19 mouse cellular contexts compared by ENCODE assay signal in genomic region chr6:90494155-90494554, GRCm38 (mm10). TPM values are rescaled to one million over a fixed set of nuclear protein-coding genes. Genes with fewer than 3 reads are reported as not detected.
A peak's percentile ranks its signal among the peaks of the same experiment; 100 is the strongest.
DNase-seq lines count a peak whose midpoint lies in the region; ATAC-seq and TF ChIP-seq lines count a peak whose summit lies in the region.
"Had no signal": no experiment of that assay in that cellular context is flagged by ENCODE, and none has a peak within 500 bp of the region (broad histone marks: within the 10 kb centered on the region; RNA-seq: fewer than 3 reads in every experiment).

No protein-coding gene starts in this region.

- DNase-seq in kidney, adult 2 months, result no peak
- DNase-seq in kidney, postnatal 10 days, result no peak
- DNase-seq in midbrain, embryonic 10.5 days (ENCODE audit: low spot score), result no peak
- no peak for DNase-seq in midbrain, embryonic 11.5 days (ENCODE audit: low spot score, missing footprints)
- no peak for DNase-seq in spleen, adult 2 months (ENCODE audit: low read depth in 1 of 2, low spot score in 2 of 2)
- no peak for DNase-seq in spleen, adult 18-20 months
- no peak for DNase-seq in frontal cortex, postnatal 25 days (ENCODE audit: low spot score in 2 of 2)
- DNase-seq: adrenal gland, adult 2 months; adrenal gland, postnatal 25 days; cerebellum, adult 18-20 months; cerebellum, adult 9-11 months; cerebellum, postnatal 36 days; gastrocnemius, postnatal 25 days; heart, postnatal 10 days; heart, postnatal 4 days had no signal

- H3K4me2 ChIP-seq in midbrain, embryonic 11.5 days, result no peak overlapping the region
- H3K4me2 ChIP-seq in neural tube, embryonic 15.5 days, result no peak overlapping the region
- H3K4me2 ChIP-seq: hindbrain, embryonic 14.5 days had no signal

- ATAC-seq in midbrain, embryonic 11.5 days (ENCODE audit: low FRiP score), result no peak
- no peak for ATAC-seq in neural tube, embryonic 15.5 days (ENCODE audit: low FRiP score)
- ATAC-seq: forebrain, embryonic 14.5 days had no signal

- H3K9ac ChIP-seq in midbrain, embryonic 11.5 days (ENCODE audit: low read length), result no peak overlapping the region
- no peak overlapping the region for H3K9ac ChIP-seq in neural tube, embryonic 15.5 days (replicated peaks)
- H3K9ac ChIP-seq: hindbrain, embryonic 14.5 days had no signal

- H3K4me1 ChIP-seq in kidney, adult 2 months (ENCODE audit: control insufficient read depth, insufficient read depth, low read length), result peaks cover 31% of the 10 kb centered on the region
- peaks cover 23% of the 10 kb centered on the region for H3K4me1 ChIP-seq in midbrain, embryonic 10.5 days
- H3K4me1 ChIP-seq in midbrain, embryonic 11.5 days (ENCODE audit: control insufficient read depth, insufficient read depth, low read length), result peaks cover 4% of the 10 kb centered on the region; the same call in 1 of the 2 replicates
- H3K4me1 ChIP-seq in spleen, adult 2 months (ENCODE audit: control insufficient read depth, insufficient read depth, insufficient read length), result no peaks in the 10 kb centered on the region
- H3K4me1 ChIP-seq in neural tube, embryonic 15.5 days, result peaks cover 4% of the 10 kb centered on the region; the same call in 1 of the 2 replicates

- H3K36me3 ChIP-seq in kidney, adult 2 months (ENCODE audit: control insufficient read depth, insufficient read depth, low read length), result no peaks in the 10 kb centered on the region
- no peaks in the 10 kb centered on the region for H3K36me3 ChIP-seq in midbrain, embryonic 10.5 days
- H3K36me3 ChIP-seq in midbrain, embryonic 11.5 days (ENCODE audit: control insufficient read depth, insufficient read depth, low read length), result no peaks in the 10 kb centered on the region
- no peaks in the 10 kb centered on the region for H3K36me3 ChIP-seq in spleen, adult 2 months (ENCODE audit: control insufficient read depth, insufficient read depth, low read length)
- no peaks in the 10 kb centered on the region for H3K36me3 ChIP-seq in neural tube, embryonic 15.5 days
- H3K36me3 ChIP-seq: embryonic facial prominence, embryonic 10.5 days had no signal

- TF ChIP-seq CTCF in kidney, adult 2 months (conservative IDR thresholded peaks at IDR 0.05; ENCODE audit: insufficient read depth, insufficient read length, low read depth, low read length), result no peak
- TF ChIP-seq CTCF in spleen, adult 2 months (IDR thresholded peaks at IDR 0.05; ENCODE audit: extremely low read depth, insufficient read depth, insufficient read length, insufficient replicate concordance), result no peak

- H3K4me3 ChIP-seq in kidney, adult 2 months (ENCODE audit: insufficient read depth, low read depth, low read length), result no peak overlapping the region
- H3K4me3 ChIP-seq in midbrain, embryonic 10.5 days, result no peak overlapping the region
- no peak overlapping the region for H3K4me3 ChIP-seq in midbrain, embryonic 11.5 days (ENCODE audit: low read depth, low read length)
- H3K4me3 ChIP-seq in spleen, adult 2 months (ENCODE audit: extremely low read depth, insufficient read depth, insufficient read length), result no peak overlapping the region
- H3K4me3 ChIP-seq in neural tube, embryonic 15.5 days (replicated peaks), result no peak overlapping the region
- H3K4me3 ChIP-seq: embryonic facial prominence, embryonic 10.5 days had no signal

- no peaks in the 10 kb centered on the region for H3K9me3 ChIP-seq in midbrain, embryonic 10.5 days (replicated peaks)
- no peaks in the 10 kb centered on the region for H3K9me3 ChIP-seq in midbrain, embryonic 11.5 days (ENCODE audit: control insufficient read depth, low read length)
- no peaks in the 10 kb centered on the region for H3K9me3 ChIP-seq in neural tube, embryonic 15.5 days (replicated peaks)
- H3K9me3 ChIP-seq: embryonic facial prominence, embryonic 10.5 days had no signal

- TF ChIP-seq POLR2A in kidney, adult 2 months (IDR thresholded peaks at IDR 0.05; ENCODE audit: low read depth, low read length), result no peak
- no peak for TF ChIP-seq POLR2A in spleen, adult 2 months (IDR thresholded peaks at IDR 0.05; ENCODE audit: low read depth, low read length)

- WGBS in kidney, adult 2 months, result 45% methylated on average over 3 of the region's 3 CpGs
- WGBS in midbrain, embryonic 10.5 days, result 77% methylated on average over 3 of the region's 3 CpGs
- WGBS in midbrain, embryonic 11.5 days, result 79% methylated on average over 3 of the region's 3 CpGs
- WGBS in spleen, adult 2 months, result 18% methylated on average over 3 of the region's 3 CpGs
- WGBS in neural tube, embryonic 15.5 days, result 74% methylated on average over 3 of the region's 3 CpGs

- H3K27ac ChIP-seq in kidney, adult 2 months (ENCODE audit: insufficient read depth, low read depth, low read length), result peak overlapping the region; percentile 27
- peak overlapping the region; percentile 66; the same call in 1 of the 2 replicates for H3K27ac ChIP-seq in midbrain, embryonic 10.5 days (replicated peaks)
- H3K27ac ChIP-seq in midbrain, embryonic 11.5 days (ENCODE audit: low read depth, low read length), result no peak overlapping the region
- 0 out of 2 replicates have a peak overlapping the region, but pooled peaks have one; percentile 42 for H3K27ac ChIP-seq in spleen, adult 2 months (ENCODE audit: insufficient read depth, low read length)
- H3K27ac ChIP-seq in neural tube, embryonic 15.5 days (replicated peaks), result peak overlapping the region; percentile 60
- H3K27ac ChIP-seq: embryonic facial prominence, embryonic 10.5 days; hindbrain, embryonic 14.5 days had no signal

- no peaks in the 10 kb centered on the region for H3K27me3 ChIP-seq in kidney, adult 2 months (replicated peaks; ENCODE audit: control insufficient read depth, insufficient read depth, low read length)
- H3K27me3 ChIP-seq in midbrain, embryonic 10.5 days (ENCODE audit: low read depth, poor library complexity, severe bottlenecking), result no peaks in the 10 kb centered on the region
- H3K27me3 ChIP-seq in midbrain, embryonic 11.5 days (ENCODE audit: control insufficient read depth, insufficient read depth, low read length), result no peaks in the 10 kb centered on the region
- H3K27me3 ChIP-seq in spleen, adult 2 months (ENCODE audit: control insufficient read depth, insufficient read depth, low read length), result no peaks in the 10 kb centered on the region
- no peaks in the 10 kb centered on the region for H3K27me3 ChIP-seq in neural tube, embryonic 15.5 days (replicated peaks)

RNA-seq across cellular contexts. Expression of gene Aldh1l1, which starts 7.9 kb away (rescaled TPM):
- polyA plus RNA-seq in kidney, adult 2 months (2012; rRNA removed), result 253 and 260 TPM in 2 replicates
- 2.7 and 3.7 TPM in 2 replicates for polyA plus RNA-seq in midbrain, embryonic 10.5 days (2016; fragmentation: Nextera tagmentation; extraction: Ambion mirVana)
- 3.7 and 4.1 TPM in 2 replicates for polyA plus RNA-seq in midbrain, embryonic 11.5 days (2014; fragmentation: Nextera tagmentation; extraction: Ambion mirVana)
- polyA plus RNA-seq in spleen, adult 2 months (2012; rRNA removed), result 1.9 and 2.9 TPM in 2 replicates
- polyA plus RNA-seq in neural tube, embryonic 15.5 days (2015; fragmentation: Nextera tagmentation; extraction: Ambion mirVana), result 60.1 and 68.2 TPM in 2 replicates

RNA-seq across cellular contexts. Expression of gene Klf15, which starts 31.8 kb away (rescaled TPM):
- polyA plus RNA-seq in kidney, adult 2 months (2012; rRNA removed), result 131 and 170 TPM in 2 replicates
- 4.2 and 4.9 TPM in 2 replicates for polyA plus RNA-seq in midbrain, embryonic 10.5 days (2016; fragmentation: Nextera tagmentation; extraction: Ambion mirVana)
- polyA plus RNA-seq in midbrain, embryonic 11.5 days (2014; fragmentation: Nextera tagmentation; extraction: Ambion mirVana), result 3.5 and 4.2 TPM in 2 replicates
- polyA plus RNA-seq in spleen, adult 2 months (2012; rRNA removed), result 9.7 and 11.0 TPM in 2 replicates
- 16.9 and 18.5 TPM in 2 replicates for polyA plus RNA-seq in neural tube, embryonic 15.5 days (2015; fragmentation: Nextera tagmentation; extraction: Ambion mirVana)

Comparison
In these comparisons a context has a peak if more than half of its experiments do, and no peak if none do; other contexts are left out.
1. RNA of gene Aldh1l1, which starts 7.9 kb away (polyA plus RNA-seq): 253 to 260 TPM in kidney, adult 2 months and 60.1 to 68.2 TPM in neural tube, embryonic 15.5 days; 3.7 to 4.1 TPM in midbrain, embryonic 11.5 days, 1.9 to 2.9 TPM in spleen, adult 2 months and 2.7 to 3.7 TPM in midbrain, embryonic 10.5 days; every median in the first group is over 10 times any median in the second.